Mouse (Mus musculus): ENCODE results near the gene Zfp398. TPM values are rescaled to one million over a fixed set of nuclear protein-coding genes. Genes with fewer than 3 reads are reported as not detected.

The Zfp398 gene
- polyA plus RNA-seq, 1 experiment from 2014 or later = 8.6 TPM

DNA sequence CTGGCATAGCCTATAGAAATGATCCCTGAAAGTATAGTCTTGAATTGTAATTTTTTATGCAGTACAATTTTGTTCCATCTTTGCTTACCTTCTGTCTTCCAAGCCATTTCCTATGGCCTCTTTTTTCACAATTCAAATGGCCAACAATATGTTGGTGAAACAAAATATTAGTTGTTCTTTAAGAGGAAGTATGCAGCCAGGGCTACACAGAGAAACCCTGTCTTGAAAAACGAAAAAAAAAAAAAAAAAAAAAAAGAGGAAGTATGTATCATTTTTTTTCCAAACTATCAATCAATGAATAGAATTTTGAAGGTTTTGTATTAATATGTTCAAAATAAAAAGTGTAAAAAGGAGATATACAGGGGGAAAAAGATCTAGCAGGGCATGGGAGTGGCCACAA, 76.2 kb downstream of the Zfp398 start:
- DNase-seq (ENCODE audit: low spot score) = no peak
- no peaks in the 10 kb centered on the region for H3K9me3 ChIP-seq
- WGBS = 56% methylated on average over 1 of the region's 1 CpGs

DNA sequence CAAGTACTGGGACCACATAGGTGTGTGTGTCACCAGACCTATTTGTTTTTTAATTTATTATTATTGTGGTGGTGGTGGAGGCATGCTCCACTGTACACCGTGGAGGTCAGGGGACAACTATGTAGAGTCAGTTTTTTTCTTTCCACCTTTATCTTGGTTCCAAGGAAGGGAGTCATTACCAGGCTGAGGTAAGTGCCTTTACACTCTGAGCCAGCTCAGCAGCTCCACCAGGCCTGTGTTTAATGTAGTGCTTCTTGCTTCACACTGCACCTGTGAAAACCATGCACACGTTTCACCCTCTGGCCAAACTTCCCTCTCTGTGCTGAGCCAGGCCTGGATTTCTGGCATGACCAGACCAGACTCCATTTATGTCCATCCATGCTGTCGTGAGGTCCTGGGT, 77.5 kb downstream of the Zfp398 start:
- Histone ChIP-seq H3K36me3 (replicated peaks) (peaks cover 3% of the 10 kb centered on the region), H3K4me3 (no peak overlapping the region), H3K27ac (replicated peaks) (no peak overlapping the region), H3K9me3 (no peaks in the 10 kb centered on the region), H3K4me1 (no peaks in the 10 kb centered on the region), H3K27me3 (replicated peaks; ENCODE audit: low read depth, poor library complexity, severe bottlenecking) (no peaks in the 10 kb centered on the region)
- WGBS = 62% methylated on average over 3 of the region's 3 CpGs
- no peak for DNase-seq (ENCODE audit: low spot score)

More for the DNA sequence above, 76.2 kb downstream of the Zfp398 start:
- Histone ChIP-seq H3K36me3 (replicated peaks) (peaks cover 14% of the 10 kb centered on the region), H3K27me3 (replicated peaks; ENCODE audit: low read depth, poor library complexity, severe bottlenecking) (no peaks in the 10 kb centered on the region), H3K4me3 (no peak overlapping the region), H3K4me1 (no peaks in the 10 kb centered on the region), H3K27ac (replicated peaks) (no peak overlapping the region)

DNA sequence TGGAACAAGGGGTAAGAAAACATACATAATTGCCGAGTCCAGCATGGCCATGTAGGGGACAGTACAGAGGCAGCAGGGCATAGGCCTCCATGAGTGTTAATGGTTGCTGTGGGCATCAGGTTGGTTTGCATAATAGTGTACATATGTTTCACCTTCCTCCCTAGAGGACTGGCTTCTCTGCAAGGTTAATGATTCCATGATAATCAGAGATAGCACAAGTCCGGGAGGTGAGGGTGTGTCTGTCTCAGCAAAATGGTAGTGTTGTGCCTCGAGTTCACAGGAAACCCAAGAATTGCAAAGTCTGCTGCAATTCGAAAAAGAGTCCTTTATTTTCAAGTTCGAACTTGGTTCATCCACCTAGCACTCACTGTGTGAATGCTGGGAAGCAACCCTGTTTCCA, 81.6 kb downstream of the Zfp398 start:
- no peaks in the 10 kb centered on the region for H3K9me3 ChIP-seq
- H3K4me3 ChIP-seq = no peak overlapping the region
- H3K27me3 ChIP-seq (replicated peaks; ENCODE audit: low read depth, poor library complexity, severe bottlenecking) = no peaks in the 10 kb centered on the region
- no peak overlapping the region for H3K27ac ChIP-seq (replicated peaks)
- H3K36me3 ChIP-seq (replicated peaks) = no peaks in the 10 kb centered on the region
- DNase-seq (ENCODE audit: low spot score) = no peak
- 77% methylated on average over 5 of the region's 5 CpGs for WGBS
- peaks cover 8% of the 10 kb centered on the region for H3K4me1 ChIP-seq

DNA sequence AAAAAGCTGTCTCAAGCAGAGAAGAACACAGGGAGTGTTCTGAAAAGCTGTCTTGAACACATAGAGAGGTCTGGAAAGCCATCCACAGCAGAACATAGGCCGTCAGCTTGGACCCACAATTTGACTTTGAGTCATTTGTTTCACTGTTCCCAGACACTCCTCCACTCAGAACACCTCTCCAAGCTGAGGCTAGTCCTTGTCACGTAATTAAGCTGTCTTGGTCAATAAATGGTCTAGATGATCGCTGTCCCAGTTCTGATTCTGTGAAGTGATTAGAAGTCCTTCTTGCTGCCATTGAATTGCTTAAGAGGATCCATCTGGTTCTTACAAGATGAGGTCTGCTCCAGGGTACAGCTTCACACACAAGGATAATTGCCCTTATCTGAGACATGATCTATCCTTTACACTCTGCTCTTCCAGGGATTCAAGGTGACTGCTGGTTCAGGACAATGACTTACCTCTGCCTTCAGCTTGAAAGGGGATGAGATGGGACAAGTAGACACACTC, 83.4 kb downstream of the Zfp398 start:
- 79% methylated on average over 3 of the region's 3 CpGs for WGBS
- Histone ChIP-seq H3K4me1 (peaks cover 9% of the 10 kb centered on the region), H3K36me3 (replicated peaks) (no peaks in the 10 kb centered on the region; the same call in 1 of the 2 replicates)

DNA sequence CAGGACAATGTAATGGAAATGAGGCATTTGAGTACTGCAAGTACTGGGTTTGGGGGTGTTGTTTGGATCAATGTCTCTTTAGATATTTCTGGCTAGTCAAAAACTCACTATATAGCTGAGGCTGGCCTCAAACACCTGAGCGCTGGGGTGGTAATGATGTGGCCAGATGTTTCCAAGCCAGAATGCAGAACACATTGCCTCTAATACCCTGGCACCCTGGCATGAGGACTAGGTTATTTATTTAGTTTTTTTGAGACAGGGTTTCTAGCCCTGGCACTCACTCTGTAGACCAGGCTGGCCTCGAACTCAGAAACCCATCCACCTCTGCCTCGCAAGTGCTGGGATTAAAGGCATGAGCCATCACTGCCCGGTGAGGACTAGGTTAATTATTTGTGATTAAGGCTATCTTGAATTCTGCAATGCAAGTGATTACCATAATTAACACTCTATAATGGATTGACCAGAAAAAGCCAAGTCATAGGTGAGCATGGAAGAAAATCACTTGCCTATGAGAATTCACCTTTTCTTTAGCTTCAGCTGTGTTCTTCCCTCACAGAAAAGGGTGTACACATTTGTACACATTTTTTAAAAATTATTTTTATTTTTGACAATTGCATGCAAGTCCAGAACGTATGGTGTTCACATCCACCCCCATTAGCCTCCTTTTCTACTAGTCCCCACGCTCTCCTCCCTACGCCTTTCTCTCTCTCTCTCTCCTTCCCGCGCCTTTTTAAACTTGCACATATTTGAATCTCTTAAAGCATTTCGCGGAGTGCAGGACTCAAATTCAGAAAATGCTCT, 84.4 kb downstream of the Zfp398 start:
- Histone ChIP-seq H3K4me1 (peaks cover 9% of the 10 kb centered on the region), H3K27ac (replicated peaks) (peak overlapping the region; percentile 97), H3K9me3 (no peaks in the 10 kb centered on the region), H3K4me3 (peak overlapping the region; percentile 88), H3K27me3 (replicated peaks; ENCODE audit: low read depth, poor library complexity, severe bottlenecking) (no peaks in the 10 kb centered on the region), H3K36me3 (replicated peaks) (no peaks in the 10 kb centered on the region; the same call in 1 of the 2 replicates)
- no peak for DNase-seq (ENCODE audit: low spot score)
- WGBS = 29% methylated on average over 11 of the region's 11 CpGs

More for the DNA sequence above, 83.4 kb downstream of the Zfp398 start:
- Histone ChIP-seq H3K27me3 (replicated peaks; ENCODE audit: low read depth, poor library complexity, severe bottlenecking) (no peaks in the 10 kb centered on the region), H3K9me3 (no peaks in the 10 kb centered on the region), H3K27ac (replicated peaks) (no peak overlapping the region), H3K4me3 (no peak overlapping the region)
- DNase-seq (ENCODE audit: low spot score) = no peak

DNA sequence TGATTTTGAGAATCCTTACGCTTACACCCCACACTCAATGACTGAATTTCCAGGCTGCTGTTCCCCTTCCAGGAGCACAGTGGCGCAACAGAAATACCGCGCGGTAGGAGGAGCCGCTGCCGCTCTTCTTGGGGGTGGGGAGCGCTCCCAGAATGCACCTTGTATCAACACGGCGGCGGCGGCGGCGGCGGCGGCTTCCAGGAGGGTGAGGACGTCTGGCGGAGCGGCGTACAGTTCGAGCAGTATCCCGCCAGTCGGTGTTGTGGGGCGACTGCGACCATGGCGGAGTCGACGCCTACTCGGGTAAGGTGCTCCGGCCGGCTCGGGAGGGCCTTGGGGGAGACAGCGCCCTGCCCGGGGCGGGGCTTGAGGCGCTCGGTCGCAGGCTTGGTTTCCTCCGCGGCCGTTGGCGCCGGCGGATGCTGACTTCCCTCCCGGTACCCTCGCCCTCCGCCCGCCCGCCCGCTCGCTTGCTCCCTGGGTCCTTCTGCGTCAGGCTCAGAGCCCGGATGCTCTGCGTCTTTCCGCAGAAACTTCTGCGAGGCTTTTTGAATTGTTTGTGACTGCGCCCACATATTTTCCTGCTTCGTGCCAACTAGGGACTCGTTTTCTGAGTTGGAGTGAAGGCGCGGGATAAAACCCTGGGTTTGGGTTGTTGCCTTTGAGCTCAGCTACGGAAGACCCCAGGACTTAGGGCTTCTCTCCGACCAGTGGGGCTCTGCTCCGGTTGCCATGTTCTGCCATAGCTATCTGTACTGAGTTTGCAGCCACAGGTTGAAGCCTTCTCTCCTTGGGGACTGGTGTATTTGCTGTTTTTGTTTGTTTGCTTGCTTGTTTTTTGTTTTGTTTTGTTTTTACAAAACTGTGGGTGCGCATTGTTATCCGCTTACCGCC, 85.2 kb downstream of the Zfp398 start, which contains the start of gene Zfp212:
Zfp212 (plus strand) TSS at position 30 of the 894 bp plus-strand sequence.
- peaks cover 9% of the 10 kb centered on the region for H3K4me1 ChIP-seq
- peak; percentile 94 for DNase-seq (ENCODE audit: low spot score)
- no peaks in the 10 kb centered on the region; the same call in 1 of the 2 replicates for H3K36me3 ChIP-seq (replicated peaks)
- H3K9me3 ChIP-seq = no peaks in the 10 kb centered on the region
- peak within 1 kb of the TSS; percentile 97 for H3K27ac ChIP-seq (replicated peaks)
- H3K4me3 ChIP-seq = peak within 1 kb of the TSS; percentile 88
- under 1% methylated on average over 67 of the region's 67 CpGs for WGBS
- H3K27me3 ChIP-seq (replicated peaks; ENCODE audit: low read depth, poor library complexity, severe bottlenecking) = no peaks in the 10 kb centered on the region

MicroRNAs within 50 kb of the gene (microRNA counts, 519-probe panel; counts per million panel counts)
- microRNA mmu-miR-704 = 188 counts per million, percentile 57 among the panel's probes with 10 or more counts

Small RNAs within 50 kb of the gene (microRNA-seq; reads per million reads assigned to microRNA genes)
- gene Mir704 = not detected

Other genes starting within 250 kb of the Zfp398 start
- gene Ezh2, start 240.3 kb upstream of the Zfp398 start, polyA plus RNA-seq (2016; fragmentation: Nextera tagmentation; extraction: Ambion mirVana) = 173 and 174 TPM in 2 replicates
- gene Pdia4, start 22.2 kb upstream of the Zfp398 start, polyA plus RNA-seq (2016; fragmentation: Nextera tagmentation; extraction: Ambion mirVana) = 323 and 333 TPM in 2 replicates
- gene Zfp786, start 4.8 kb upstream of the Zfp398 start, polyA plus RNA-seq (2016; fragmentation: Nextera tagmentation; extraction: Ambion mirVana) = 7.6 and 8.0 TPM in 2 replicates
- 17.9 and 18.5 TPM in 2 replicates for gene Zfp282, start 41.5 kb downstream of the Zfp398 start, polyA plus RNA-seq (2016; fragmentation: Nextera tagmentation; extraction: Ambion mirVana)
- gene Zfp212, start 84.8 kb downstream of the Zfp398 start, polyA plus RNA-seq (2016; fragmentation: Nextera tagmentation; extraction: Ambion mirVana) = 21.6 and 23.6 TPM in 2 replicates
- 7.5 and 9.2 TPM in 2 replicates for gene Zfp956, start 117.7 kb downstream of the Zfp398 start, polyA plus RNA-seq (2016; fragmentation: Nextera tagmentation; extraction: Ambion mirVana)
- gene Zfp777, start 213.2 kb downstream of the Zfp398 start, polyA plus RNA-seq (2016; fragmentation: Nextera tagmentation; extraction: Ambion mirVana) = 12.4 and 13.4 TPM in 2 replicates

Measured in embryonic facial prominence, embryonic 10.5 days (tissue).